Mouse (Mus musculus) right cerebral cortex, postnatal 10 days (tissue): ENCODE results near the gene Dbi.

Source experiments
- DNase-seq, 2 experiments: peaks; one replicate each; pipeline ENCODE4 v3.0.0; 2021; ENCODE audit warnings: low spot score in 2 of 2

The Dbi gene

DNA sequence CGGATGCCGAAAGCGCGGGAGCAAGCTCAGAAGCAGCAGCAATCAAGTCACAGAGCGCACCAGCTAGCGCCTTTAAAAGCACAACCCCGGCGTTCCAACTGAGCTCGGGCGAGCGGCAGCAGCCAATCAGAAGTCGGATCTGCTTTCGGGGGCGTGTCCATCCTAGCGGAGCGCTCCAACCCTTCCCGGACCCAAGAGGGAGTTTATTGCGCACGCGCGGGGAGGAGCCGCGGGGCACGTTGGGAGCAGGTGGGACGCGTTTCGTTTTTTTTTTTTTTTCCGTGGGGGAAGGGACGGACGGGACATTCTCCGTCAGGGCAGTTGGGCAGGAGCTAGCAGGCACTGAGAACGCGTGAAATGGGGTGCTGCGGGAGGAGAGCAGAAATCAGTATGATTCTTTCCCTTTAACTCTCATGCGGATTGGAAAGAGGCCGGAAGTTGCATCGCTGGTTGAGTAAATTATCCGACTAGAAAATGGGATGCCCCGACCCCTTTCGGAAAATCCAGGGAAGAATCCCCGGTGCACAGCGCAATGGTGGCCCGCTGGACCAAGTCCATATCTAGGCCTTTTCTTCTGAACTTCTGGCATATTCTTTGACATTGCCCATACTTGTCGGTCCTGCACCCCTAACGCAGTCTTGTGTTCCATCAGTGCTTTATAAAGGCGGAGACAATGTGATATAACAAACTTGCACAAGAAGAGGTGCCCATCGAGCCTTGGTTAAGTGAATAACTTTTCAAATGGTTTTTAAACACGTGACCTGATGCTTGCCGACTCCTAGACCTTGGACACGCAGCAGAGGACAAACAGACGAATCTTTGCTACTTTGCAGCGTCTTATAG is at the start of gene Dbi, which contains the start of gene 3110009E18Rik:
TSS of gene Dbi (minus strand) at position 110 of the 843 bp plus-strand sequence.
TSS of gene 3110009E18Rik (plus strand) at position 219 of the 843 bp plus-strand sequence.
- DNase-seq = peak; percentile 98 to 99

GRCm38 (mm10) chr1:120170307-120170706 is 49.4 kb upstream of the Dbi start:
- no peak for DNase-seq

DNA sequence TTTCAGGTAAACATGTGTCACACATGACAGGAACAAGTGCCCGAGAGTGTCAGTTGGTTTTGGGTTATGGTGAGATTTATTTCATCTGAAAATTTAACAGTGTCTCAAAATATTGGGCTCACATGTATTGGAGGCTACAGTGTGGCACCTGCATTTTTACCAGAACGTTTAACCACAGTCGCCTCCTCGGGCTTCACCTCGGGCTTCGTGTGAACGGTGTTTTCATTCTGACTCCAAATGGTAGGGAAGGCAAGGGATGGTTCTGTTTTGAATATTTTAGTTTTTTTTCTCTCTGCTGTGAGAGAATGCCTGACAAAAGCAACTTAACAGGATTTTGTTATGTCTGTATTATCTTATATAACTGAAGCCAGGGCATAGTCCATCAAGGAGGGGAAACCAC is 47.8 kb upstream of the Dbi start:
- DNase-seq = no peak

- no peak for DNase-seq
Observed at GRCm38 (mm10) chr1:120168016-120168415, 47.1 kb upstream of the Dbi start.

DNA sequence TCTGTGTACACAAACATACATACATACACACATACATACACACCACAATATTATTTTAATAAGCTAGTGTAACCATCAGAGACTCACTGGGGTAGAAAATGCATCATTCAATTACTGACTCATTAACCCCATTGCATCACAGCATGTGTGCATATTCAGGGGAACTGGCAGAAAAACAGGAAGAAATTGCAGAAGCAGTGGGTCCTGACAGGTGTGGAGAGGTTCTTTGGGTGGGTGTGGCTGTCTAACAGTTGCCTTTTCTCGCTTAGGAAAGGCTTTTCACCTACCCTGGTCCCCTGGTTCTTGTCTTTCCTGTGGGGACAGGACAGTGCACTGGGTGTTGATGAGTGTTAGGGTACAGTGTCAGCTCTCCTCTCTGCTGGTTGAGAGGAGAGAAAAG is 41.7 kb upstream of the Dbi start:
- no peak for DNase-seq

- no peak for DNase-seq
Observed at GRCm38 (mm10) chr1:120161502-120161901, 40.6 kb upstream of the Dbi start.

DNA sequence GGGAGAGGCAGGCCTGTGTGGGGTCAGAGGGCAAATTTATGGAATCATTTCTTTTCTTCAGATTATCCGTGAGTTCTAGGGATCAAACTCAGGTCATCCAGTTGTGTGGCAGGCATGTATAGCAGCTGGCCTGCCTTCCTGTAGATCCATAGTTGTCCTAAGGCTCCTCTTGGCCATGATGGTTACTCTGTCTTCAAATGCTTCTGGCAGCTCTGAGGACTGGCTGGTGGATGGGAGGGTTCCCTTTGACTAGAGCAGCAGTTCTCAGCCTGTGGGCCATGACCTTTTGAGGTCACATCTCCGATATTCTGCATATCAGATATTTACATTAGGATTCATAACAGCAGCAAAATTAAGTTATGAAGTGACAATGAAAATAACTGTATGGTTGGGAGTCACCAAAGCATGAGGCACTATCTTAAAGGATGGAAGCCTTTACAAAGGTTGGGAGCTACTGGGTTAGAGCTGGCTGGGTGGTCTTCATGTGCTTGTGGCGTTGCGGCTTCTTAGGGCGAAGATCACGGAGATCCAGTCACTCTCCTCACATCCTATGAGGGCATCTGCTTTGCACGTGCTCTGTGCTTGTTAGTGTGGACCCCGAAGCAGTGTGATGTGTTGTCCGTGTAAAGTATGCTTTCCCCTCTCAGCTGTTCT is 37.7 kb upstream of the Dbi start:
- no peak for DNase-seq

DNA sequence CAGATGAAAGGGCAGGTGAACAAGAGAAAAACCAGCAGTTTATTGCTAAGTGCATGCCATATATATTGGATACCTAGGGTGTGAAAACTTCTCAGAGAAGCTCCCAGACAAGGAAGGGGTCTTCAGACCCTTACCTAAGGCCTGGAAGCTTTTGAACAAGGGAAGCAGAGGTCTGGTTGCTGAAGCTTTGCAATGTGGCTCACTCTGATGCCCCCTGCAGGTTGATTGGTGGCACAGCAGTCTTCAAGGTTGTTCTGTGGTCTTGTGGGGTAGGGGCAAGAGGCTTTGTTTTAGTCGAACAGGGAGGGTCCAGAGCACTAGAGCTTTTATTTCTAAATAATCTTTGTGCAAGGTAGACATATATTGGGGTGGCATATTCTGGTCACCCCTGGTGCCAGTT is 34.4 kb upstream of the Dbi start:
- DNase-seq = peak in 1 of 2 experiments; percentile 43

DNA sequence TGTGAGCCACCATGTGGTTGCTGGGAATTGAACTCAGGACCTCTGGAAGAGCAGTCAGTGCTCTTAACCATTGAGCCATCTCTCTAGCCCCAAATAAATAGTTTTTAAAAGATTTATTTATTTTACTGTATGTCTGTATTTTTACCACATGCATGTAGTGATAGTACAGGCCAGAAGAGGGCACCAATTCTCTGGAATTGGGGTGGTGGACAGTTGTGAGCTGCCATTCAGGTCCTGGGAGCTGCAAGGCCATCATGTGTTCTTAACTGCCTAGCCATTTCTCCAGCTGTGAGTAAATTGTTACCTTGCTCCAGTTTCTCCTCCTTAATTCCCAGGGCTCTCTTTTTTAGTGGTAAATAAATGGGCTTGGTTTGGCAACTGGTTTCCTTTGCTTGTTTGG is 33.4 kb upstream of the Dbi start:
- DNase-seq = peak in 1 of 2 experiments; percentile 41

GRCm38 (mm10) chr1:120146994-120147393 is 26.1 kb upstream of the Dbi start:
- no peak for DNase-seq

GRCm38 (mm10) chr1:120145527-120146216 is 24.8 kb upstream of the Dbi start:
- no peak for DNase-seq

- DNase-seq = peak; percentile 59 to 60
Observed at GRCm38 (mm10) chr1:120142551-120142950, 21.7 kb upstream of the Dbi start.

DNA sequence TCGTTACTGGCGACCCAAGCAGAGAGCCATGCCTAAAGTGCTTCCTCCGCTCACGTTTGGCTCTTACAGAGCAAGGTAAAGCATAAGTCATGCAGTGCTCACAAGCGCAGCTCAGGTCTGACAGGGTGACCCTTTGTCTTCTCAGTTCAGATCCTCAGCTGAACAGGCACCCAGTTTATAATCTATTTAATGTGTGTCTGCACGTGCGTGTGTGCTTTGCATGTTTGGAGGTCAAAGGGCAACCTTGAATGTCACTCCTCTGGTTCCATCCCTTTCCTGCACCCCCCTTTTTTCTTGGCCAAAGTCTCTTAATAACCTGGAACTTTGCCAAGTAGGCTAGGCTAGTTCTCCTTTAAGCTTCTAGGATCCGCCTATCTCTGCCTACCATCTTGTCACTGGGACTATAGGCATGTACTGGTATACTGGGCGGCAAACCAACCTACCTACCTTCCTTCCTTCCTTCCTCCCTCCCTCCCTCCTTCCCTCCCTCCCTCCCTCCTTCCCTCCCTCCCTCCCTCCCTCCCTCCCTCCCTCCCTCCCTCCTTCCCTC is 19.3 kb upstream of the Dbi start:
- no peak for DNase-seq

GRCm38 (mm10) chr1:120138923-120139540 is 18.2 kb upstream of the Dbi start:
- DNase-seq = no peak

DNA sequence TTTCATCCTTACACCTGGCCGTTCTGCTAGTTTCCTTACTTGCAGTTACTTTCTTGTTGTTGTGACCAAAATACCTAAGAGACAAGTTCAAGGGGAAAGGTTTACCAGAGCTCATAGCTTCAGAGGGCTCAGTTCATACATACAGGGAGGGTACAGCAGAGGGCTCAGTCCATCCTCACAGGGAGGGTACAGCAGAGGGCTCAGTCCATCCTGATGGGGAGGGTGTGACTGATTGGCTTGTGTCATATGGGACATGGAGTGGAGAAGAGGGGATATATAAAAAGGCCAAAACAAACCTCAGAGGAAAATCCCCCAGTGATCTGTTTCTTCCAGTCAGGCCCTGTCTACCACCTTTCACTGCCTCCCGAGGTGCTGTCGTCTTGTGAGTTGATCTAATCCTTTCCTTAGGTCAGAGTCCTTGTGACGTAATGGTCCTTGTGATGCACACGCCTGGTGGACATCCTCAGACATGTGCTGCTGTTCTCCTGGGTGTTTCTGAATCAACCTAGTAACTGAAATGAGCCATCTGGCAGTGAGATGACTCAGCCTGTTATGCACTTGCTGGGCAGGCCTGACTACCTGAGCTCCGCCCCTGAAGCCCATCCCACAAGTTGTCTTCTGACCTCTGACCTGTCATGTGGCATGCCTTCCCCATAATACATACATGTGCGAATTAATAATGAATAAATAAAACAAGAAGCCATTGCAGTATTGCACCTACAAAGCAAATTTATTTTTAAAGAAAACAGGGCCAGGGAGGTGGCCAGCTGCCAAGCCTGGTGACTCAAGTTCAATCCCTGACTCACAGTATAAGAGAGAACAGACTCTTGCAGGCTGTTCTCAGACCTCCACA is 15.3 kb upstream of the Dbi start:
- DNase-seq = peak in 1 of 2 experiments; percentile 54

DNA sequence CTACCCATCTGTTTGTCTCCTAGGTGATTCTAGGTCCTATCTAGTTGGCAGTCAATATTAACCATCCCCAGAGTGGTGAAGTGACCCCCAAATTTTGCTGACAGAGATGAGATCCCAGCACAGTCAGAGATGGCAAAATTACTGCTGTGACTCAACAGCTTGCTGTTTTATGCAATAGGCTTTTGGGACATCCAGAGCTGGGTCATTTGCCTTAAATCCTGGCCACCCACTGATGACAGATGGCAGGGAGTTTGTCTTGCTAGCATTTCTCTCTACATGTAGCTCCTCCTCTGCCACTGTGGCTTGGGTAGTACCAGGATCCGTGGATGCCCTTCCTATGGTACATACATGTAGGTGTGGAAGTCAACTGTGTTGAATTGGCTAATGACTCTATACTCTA is 11.5 kb upstream of the Dbi start:
- no peak for DNase-seq

GRCm38 (mm10) chr1:120126318-120126717 is 5.4 kb upstream of the Dbi start:
- DNase-seq = no peak

- DNase-seq = no peak
Observed at GRCm38 (mm10) chr1:120125471-120125870, 4.6 kb upstream of the Dbi start.

DNA sequence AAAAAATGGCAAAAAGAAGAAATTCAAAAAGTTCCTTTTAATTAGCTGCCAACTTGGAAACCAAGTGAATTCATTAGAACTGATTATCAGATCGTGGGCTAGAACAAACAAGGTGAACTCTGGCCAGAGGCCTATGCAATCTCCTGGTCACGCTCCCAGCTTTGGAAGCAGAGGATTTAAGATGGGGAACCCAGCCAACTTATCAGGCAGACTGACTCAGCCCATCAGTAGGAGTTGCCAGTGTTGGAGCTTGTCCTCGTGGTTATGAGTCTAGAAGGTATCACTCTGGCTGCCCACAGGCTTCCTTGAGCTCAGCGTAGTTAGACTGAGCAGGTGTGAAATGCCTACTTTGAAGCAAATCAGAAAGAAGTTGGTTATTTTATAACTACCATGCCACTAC is 4.0 kb upstream of the Dbi start:
- DNase-seq = no peak

- no peak for DNase-seq
Observed at GRCm38 (mm10) chr1:120122634-120123383, 1.9 kb upstream of the Dbi start.
